Mouse (Mus musculus) embryo, embryonic 11 days (tissue): Measurements from ENCODE around the gene Lyve1.
"Not testable (repeated sequence)": the region's sequence is repeated elsewhere in the genome, so short reads cannot be mapped to it uniquely, and the experiment has no call there.

ENCODE experiments used
- DNase-seq: peaks from one replicate; pipeline ENCODE4 v3.0.0-alpha.2; 2015

Lyve1 gene

DNA sequence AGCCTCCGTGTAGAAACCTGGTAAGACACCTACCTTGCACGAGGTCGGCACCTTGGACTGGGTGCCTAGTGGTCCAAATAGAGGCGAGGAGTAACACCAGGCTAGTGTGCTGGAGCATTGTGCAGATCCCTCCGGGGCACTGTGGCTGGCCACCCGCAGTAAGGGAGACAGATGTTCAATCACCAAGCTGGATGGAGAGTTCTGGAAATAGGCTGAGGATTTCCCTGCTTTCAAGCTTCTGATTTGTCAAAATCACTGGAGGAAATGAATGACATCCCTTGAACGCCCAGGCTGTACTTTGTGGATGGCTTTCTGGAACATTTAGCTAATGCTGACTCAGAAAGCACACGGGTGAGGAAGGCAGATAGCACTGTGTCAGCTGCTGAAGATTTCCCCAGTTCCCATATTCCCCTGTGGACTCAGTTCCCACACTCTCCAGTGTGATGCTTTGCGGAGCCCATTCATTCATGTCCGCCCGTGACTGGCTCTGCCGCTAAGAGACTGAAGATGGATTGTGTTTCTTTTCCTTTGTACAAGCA, at the start of gene Lyve1:
Gene Lyve1 (minus strand): TSS at position 489 of the 539 bp plus-strand sequence.
- no peak for DNase-seq

DNA sequence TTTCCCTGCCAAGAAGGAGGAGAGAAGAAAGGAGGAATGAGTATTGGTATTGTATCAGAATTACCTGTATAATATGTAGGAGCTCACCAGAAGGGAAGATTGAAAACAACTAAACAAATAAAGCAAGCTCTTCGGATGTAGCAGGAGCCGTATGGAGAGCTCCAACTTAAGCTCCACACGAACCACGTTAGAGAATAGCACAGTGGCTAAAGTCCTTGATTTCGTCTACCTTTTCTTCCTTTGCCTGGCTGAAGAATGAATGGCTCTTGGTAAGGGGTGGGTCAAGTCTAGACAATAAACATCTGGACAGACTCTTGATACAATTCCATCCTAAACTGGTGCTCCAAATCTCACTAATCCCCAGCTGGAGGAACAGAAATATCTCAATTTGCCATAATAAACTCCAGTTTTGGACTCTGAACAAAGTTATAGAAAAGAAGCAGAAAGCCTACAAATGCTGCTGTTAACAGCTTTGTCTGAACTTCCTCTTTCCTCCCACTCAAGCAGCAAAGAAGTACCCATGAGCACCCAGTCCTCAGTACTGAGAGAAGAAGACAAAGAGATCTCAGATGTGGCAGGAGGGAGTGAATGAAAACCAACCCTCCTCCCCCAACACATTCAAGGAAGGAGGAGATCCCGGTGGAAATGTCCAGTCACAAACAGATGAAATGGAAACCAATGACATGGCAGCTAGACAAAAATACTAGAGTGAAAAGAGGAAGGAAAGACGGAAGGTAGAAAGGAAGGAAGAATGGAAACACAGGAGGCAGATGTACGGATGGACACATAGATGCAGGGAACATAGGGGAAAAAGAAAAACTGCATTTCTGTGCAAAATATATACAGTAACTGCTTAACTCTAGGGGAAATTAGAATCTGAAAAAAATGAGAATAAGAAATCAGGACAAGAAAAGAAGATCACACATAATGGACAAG, 45.4 kb upstream of the Lyve1 start:
- no peak for DNase-seq

DNA sequence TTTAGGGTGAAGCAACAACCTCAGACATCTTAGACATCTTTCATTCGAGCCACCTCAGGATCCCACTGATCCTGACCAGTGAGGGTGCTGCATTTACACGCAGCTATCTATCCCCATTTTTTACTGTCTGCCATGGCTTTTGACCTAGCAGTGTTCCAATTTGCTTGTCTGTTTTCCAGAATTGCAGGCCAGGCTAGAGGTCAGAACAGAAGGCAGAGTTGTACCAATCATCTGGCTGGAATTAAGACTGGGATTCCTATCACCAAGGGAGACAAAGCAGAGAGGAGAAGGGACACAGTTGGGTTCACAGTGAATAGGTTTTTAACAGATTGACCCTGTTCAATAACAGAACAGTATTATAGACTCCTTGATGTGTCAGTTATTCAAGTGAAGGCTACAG, 43.5 kb upstream of the Lyve1 start:
- DNase-seq = no peak

DNA sequence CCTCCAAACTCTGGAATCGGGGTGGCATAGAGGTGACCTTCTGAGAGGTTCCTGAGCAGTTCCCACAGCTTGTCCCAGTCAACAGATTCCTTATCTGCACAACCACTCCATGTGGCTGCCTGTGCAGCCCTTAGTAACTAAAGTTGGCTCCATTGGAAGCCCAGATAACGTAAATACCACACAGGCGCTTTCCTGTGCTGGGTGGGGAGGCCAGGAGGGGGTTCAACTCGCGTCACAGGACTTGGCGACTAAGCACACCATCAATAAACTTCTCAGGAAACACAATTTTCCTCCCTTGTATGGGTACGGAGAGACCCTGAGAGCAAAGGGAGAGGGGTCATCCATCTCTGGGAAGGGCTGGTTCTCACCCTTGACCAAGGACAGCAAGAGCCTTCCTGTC, 40.2 kb upstream of the Lyve1 start:
- no peak for DNase-seq

DNA sequence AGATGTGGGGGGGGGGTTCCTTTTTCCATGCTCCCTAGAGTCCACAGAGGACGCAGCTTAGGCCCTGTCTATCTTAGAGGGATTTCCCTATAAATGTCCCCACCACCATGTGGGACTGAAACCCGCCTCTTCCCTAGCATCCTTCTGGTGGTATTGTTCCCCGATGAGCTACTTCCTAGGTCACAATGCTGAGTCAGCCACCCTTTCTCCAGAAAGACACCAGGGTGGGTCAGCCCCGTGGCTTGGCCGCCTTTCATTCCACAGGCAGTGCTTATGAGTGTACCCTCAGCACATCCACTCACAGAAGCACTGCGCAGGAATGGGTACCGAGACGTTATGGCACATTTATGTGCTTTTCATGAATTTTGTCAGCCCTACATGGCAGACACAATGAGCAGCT, 34.2 kb upstream of the Lyve1 start:
- no peak for DNase-seq

DNA sequence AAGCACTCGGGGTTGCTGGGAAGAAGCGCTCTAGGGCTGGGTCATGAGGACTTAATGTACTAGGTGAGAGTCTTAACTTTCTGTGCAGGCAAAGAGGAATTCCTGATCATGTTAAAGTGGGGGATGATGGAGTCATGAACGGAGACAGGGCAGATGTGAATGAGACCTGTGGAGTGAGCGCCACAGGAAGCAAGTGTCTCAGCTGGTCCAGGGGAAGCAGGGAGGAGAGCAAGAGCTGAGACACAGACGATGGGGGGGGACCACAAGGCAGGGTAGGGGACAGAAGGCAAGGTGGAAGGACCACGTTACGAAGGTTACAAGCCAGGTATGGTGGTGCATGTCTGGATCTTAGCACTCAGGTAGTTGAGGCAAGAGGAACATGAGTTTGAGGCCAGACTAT, 33.4 kb upstream of the Lyve1 start:
- DNase-seq = no peak

DNA sequence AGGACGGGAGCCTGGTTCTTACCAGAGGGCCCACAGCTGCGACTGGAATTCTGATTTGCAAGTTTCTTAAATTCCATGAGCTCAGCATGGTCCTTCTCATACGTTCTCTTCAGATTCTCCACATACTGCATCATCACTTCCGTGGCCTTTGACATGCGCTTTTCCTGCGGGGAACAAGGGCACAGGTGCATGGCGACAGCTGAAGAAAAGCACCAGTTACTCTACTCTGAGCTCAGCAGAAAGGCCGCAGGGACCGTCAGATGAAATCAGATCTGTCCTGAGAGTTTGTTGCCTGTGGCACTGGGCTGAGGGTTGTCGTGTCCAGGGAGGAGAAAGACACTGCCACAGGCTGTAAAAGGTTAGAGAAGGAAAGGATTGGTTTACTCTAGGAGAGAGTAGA, 32.7 kb upstream of the Lyve1 start:
- not testable (repeated sequence) for DNase-seq

DNA sequence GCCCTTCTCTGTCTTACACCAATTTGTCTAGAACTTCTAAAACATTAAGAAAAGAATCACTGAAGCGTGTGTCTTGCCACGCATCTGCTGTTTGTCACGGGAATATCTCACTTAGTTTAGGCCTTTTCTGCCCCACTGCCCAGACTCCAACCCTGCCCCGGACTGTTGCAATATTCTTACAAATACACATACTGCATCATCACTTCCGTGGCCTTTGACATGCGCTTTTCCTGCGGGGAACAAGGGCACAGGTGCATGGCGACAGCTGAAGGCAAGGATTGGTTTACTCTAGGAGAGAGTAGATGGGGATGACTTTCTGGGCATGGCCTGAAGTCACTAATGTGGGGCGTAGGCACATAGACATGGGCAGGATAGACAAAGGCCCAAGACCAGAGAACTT, 31.6 kb upstream of the Lyve1 start:
- DNase-seq = no peak

DNA sequence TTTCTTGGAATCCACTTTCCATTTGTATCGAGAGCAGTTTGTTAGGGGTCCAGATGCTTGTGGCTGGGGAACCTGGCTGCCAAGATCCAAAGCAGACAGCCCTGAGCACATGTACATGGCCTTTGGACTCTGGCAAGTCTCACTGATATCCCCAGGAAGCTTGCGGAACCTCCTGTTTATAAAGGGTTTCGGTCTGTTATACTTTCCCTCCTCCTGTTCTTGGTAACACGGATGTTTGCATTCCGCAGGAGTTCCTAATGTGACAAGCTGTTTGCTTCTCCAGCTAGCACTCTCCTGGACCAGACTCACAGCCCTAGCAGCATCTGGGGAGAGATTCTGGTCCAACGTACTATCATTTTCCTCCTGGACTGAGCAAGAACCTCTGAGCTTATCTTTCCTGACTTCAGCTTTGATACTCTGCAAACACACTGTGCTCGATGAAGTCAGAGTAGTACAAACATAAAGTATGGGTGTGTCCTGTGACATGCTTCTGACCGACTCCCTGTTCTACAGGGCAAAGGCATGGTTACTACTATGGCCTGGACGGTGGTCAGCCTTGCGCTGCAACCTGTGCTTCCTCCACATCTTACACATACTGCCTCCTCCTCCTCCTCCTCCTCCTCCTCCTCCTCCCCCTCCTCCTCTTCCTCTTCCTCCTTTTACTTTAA, 31.0 kb upstream of the Lyve1 start:
- no peak for DNase-seq

DNA sequence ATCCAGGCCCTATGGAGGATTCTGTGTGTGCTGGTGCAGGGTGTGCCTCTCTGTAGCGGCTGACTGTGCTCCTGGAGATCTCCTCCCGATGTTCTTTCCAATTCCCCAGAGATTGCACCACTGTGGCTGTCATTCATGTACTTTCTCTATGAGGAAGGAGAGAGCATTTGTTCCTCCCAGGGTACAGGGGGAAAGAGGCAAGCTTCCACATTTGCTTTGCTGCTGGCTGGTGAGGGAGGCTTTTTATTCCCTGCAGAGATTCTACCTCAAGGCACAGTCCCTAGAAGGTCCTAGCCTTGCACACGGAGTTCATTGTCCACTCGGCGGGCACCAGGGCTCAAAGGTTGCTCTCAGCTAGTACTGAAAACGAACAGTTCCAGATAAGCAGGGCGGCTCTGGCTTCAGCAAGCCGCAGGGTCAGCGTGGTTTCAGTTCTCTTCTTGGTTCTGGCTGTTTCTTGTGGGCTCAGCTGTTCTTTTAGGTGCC, 28.5 kb upstream of the Lyve1 start:
- peak; percentile 4 for DNase-seq

DNA sequence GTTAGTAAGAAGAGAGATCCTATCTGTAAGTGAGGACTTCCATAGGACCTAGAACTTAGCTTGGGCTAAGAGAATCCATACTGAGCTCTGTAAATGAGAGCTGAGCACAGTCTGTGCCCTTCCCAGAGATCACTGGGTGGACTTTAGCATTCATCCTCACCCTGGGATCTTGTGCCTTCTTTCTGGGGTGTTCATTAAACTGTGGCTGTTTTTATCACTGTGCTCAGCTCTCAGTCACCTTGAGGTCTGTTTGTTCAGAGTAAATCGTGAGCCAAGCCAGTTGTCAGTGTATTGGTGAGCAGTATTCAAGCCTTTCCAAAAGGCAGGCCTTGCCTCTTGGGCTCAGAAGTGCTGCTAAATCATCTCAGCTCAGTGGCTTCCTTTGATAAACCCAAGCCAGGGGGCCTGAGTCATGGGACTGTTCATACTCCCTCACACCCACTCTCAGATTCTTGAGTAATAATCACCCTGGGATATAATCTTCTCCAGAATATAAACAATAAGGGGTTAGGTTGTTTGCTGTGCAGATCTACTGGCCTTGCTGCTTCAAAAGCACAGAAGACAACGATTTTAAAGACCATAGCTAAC, 18.8 kb upstream of the Lyve1 start:
- no peak for DNase-seq

DNA sequence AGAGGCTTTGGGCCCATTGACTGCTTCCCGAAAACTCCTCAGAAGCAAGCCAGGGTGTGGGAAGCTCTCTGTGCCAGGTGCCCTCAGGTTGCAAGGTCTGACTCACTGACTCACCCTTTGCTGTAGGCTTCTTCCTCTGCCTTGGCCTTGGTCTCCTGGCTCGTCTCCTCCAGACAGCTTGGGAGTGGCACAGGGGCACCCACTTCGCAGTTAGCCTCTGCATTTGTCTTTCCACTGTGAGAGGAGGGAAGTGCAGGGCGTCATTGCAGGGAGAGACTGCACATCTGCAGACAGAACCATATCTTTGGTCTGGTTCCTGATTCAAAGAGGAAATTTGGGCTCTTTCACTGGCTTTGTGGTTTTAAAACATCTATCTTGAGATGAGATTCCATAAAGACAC, 15.0 kb upstream of the Lyve1 start:
- no peak for DNase-seq

DNA sequence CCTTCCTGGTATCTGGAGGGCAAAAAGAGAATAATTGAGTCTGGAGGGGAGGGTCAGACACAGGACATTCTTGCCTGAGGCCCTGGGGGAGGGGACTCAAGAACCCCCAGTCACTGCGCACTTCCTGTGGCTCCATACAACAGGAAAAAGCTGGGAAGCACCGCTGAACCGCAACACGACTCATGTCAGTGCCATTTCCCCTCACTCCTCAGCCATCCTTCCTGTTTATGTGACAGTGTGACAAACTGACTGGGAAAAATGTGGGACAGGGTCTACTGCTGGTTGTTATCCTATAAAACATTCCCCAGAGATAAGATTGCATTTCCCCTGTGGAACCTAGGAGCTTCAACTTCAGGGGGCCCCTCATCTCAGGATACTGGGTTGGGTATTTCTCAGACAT, 13.9 kb upstream of the Lyve1 start:
- no peak for DNase-seq

DNA sequence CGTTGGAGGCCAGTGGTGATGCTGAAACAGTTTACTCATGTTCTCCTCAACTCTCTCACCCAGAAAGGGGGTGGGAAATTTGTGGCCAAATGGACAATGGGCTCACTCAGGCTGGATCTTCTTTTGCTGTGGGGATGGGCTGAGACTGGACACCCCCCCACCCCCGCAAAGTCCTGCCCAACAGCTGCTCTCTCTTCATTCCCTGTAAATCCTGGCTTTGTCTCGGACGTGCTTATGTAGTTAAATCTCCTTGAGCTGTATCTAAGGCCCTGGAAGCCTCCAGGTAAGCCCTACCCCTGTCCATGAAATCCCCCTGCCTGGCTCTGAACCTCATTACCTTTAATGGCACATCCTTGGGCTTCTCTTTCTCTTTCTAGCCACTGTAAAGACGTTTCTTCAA, 5.8 kb upstream of the Lyve1 start:
- no peak for DNase-seq

DNA sequence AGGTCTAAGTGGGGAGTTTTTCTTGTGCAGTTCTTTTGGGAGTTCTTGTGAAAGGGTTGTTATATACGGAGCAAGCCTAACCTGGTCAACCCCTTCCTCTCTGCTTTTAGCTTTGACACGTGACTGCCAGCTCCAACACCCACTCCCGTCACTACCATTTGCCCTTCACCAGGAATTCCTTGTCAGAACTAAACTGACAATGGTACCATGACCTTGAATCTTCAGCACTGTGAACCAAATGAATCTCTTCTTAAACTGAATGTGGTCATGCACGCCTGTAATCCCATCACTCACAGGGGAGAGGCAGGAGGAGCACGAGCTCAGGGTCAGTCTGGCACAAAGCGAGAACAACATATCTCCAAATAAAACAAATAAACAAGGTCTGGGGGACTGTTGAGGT, 4.1 kb upstream of the Lyve1 start:
- no peak for DNase-seq

DNA sequence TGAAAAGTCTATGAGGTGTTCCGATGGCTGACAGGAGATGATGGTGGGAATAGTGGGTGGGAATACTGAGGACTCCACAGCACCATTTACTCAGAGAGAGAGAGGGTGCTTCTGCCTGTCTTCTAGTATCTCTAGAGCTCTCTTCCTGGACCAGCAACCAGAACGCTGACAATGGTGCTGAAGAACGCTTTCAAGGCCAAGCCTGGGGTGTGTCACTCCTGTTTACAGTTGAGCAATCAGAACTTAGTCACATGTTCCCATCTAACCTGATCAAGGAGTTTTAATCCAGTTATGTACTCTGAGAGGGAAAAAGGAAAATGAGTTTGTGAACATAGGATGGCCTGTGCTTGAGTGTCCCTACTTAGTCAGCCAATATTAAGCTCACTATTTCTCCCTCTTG, 3.0 kb upstream of the Lyve1 start:
- no peak for DNase-seq

DNA sequence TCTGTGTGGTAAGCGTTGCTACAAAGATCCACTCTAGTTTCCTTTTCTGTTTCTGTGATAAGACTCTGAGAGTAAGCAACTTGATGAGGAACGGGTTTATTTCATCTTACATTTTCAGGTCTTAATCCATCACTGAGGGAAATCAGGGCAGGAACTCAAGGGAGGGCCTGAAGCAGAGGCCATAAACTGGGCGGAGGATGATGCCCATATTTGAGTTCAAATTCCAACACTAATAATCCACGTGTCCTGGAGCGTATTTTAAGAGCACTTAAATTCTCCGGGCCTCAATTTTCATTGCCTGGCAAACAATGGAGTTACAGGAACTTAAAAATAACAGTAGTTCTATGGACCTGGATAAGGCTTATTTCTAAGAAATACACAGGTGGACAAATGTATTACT, 2.5 kb upstream of the Lyve1 start:
- DNase-seq = no peak

DNA sequence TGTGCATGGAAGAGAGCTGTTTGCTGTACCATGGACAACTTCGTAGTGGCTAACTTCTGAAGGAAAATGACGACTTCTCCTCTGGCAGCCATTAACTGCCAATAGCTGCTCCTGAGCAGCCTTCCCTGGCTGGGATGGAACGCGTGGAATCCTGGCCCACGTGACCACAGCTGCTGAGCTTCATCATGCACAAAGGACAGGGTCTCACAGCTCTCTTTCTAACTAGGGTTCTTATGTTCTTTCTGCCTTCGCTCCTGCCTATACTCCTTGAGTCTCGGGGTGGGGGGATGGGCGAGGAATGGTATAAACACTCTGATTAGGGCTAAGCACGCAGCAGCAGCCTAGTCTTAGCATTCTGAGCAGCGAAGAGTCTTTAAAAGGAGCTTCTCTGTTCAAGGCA, 2.0 kb upstream of the Lyve1 start:
- peak; percentile 51 for DNase-seq

DNA sequence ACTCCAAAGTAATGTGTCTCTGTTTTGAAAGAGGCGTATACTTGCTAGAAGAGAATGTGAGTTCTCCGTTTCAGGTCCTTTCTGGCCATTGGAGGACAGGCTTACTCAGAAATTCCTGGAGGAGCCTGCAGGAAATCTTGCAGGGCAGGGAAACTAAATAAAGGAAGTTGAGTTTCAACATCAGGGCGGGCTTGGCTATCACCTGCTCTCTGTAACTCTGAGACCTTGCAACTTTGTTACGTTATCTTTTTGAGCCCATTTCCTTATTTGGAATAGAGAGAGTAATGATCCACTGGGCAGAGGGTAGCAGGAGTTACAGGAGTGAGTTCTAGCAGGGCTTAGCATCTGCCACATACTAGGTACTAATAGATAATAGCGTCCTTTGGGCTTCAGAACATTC, 2.9 kb downstream of the Lyve1 start:
- no peak for DNase-seq

DNA sequence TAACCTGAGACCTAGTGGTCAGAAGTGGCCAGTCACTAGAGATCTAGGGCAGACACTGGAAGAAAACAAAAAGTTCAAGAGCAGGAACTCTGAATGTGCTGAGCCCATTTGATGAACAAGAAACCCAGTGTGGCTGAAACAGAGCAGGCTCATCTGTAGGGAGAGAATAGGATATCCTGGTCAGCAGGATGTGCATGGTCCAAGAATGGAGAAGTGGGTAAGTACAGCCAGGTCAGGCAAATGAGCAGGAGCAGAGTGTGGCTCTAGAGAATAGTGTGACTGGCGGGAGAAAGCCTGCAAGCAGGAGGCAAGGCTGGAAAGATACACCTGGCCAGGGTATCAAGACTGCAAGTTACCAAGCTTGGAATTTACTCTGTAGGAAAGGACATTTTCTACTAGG, 7.4 kb downstream of the Lyve1 start:
- DNase-seq = no peak

DNA sequence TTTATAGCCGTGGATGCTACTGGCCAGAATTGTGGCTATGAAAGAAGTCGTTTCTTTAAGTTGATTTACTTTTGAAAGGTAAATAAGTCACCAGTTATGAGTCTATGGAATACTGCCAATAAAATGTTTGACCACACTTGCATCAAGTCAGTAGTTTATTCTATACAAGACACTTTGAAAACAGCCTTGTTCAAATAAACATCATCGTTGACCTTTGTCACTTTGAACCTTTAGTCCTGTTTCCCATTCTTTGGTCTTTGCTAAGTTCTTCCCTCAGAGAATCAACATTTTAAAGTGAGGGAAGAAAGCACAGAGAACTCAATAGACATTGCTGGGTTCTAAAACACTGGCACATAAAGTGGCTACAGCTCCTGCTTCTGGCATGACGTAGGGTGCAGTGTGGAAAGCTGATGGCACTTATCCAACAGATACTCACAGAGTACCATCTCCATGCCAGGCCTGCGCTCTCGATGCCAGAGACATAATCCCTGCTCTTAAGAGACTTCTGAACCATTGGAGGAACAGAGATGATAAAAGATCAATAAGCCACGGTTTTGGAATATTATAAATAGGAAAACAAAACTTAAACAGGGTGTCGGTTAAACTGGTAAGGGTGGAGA, 8.0 kb downstream of the Lyve1 start:
- DNase-seq = no peak

DNA sequence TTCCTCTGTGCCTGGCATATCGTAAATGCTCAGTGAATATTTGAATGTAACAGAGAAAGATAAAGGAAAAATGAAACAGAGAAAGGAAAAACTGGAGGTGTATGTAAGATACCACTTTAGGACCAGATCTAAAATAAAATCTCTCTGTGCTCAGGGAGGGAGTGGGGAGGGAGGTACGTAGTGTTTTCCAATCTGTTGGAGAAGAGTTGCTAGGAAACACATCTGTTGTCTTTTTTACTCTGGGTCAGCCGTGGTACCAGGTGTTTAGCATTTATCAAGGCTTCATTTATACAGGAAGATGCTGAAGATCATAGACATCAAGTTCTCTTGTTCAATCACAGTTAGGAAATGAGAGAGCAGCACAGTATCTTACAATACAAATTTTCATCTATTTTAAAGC, 8.5 kb downstream of the Lyve1 start:
- DNase-seq = no peak

DNA sequence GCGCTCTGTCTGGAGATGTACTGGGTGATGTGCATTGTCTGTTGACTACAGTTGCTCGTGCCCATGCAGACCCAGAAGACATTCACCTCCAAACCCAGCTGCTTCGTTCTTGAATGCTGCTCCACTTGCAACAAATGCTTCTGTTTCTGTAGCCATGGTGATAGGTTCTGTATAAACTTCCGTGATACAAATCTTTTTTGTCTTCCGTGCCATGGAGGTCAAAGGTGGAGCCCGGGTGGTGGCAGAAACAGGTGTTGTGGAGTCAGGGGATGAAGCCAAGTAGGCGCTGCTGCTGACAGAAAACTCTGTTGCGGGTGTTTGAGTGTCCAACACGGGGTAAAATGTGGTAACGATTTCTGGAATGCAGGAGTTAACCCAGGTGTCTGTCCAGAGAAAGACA, 9.4 kb downstream of the Lyve1 start:
- no peak for DNase-seq
